Mouse (Mus musculus) ES-Bruce4 (cell line): ENCODE data around the gene Sorl1. TPM values are rescaled to one million over a fixed set of nuclear protein-coding genes. Genes with fewer than 3 reads are reported as not detected.

Experiments
- H3K27ac ChIP-seq: 2 replicates; pipeline ENCODE4 v1.5.1; 2012; ENCODE audit warnings: low read length, inconsistent platforms; ENCODE audit not compliant: insufficient read depth
- H3K27me3 ChIP-seq: 2 replicates; pipeline ENCODE4 v1.6.1; 2012; ENCODE audit warnings: mild to moderate bottlenecking, low read length, inconsistent platforms; ENCODE audit not compliant: control insufficient read depth, poor library complexity, insufficient read depth, severe bottlenecking
- H3K36me3 ChIP-seq: 2 replicates; pipeline ENCODE4 v1.6.1; 2012; ENCODE audit warnings: inconsistent platforms, mild to moderate bottlenecking, low read length, moderate library complexity; ENCODE audit not compliant: control insufficient read depth, poor library complexity, insufficient read depth, severe bottlenecking
- H3K4me1 ChIP-seq: one replicate; pipeline ENCODE4 v1.8.1; 2011; ENCODE audit warnings: low read length; ENCODE audit not compliant: control insufficient read depth, insufficient read depth
- H3K4me3 ChIP-seq: 2 replicates; pipeline ENCODE4 v1.5.1; 2011; ENCODE audit warnings: low read depth, mild to moderate bottlenecking, low read length
- H3K9ac ChIP-seq: 2 replicates; pipeline ENCODE4 v1.6.1; 2012; ENCODE audit warnings: low read depth, mild to moderate bottlenecking, inconsistent platforms; ENCODE audit not compliant: poor library complexity, severe bottlenecking
- H3K9me3 ChIP-seq: replicated peaks from 2 replicates; pipeline ENCODE4 v1.6.1; 2012; ENCODE audit warnings: mild to moderate bottlenecking, low read length, inconsistent platforms; ENCODE audit not compliant: control insufficient read depth, poor library complexity, insufficient read depth, severe bottlenecking
- CTCF ChIP-seq: IDR thresholded peaks from one replicate; pipeline ENCODE4 v1.8.1; 2011; ENCODE audit warnings: low read depth, low read length
- EP300 ChIP-seq: IDR thresholded peaks from 2 replicates; pipeline ENCODE4 v1.6.1; 2011; ENCODE audit warnings: low read depth, low read length; ENCODE audit not compliant: insufficient read depth
- POLR2A ChIP-seq: IDR thresholded peaks from one replicate; pipeline ENCODE4 v1.8.1; 2011; ENCODE audit warnings: low read length; ENCODE audit not compliant: insufficient read depth
- polyA plus RNA-seq: library from polyadenylated mRNA; stranded (reverse); fragments of >200 nt; gene quantifications from 2 replicates; pipeline ENCODE4 v1.2.4, GENCODE M21; 2011; ENCODE audit warnings: low read depth; ENCODE audit not compliant: missing spikeins, insufficient read depth, insufficient read length

Sorl1 gene
- polyA plus RNA-seq, 1 experiment, result 17.6 TPM

DNA sequence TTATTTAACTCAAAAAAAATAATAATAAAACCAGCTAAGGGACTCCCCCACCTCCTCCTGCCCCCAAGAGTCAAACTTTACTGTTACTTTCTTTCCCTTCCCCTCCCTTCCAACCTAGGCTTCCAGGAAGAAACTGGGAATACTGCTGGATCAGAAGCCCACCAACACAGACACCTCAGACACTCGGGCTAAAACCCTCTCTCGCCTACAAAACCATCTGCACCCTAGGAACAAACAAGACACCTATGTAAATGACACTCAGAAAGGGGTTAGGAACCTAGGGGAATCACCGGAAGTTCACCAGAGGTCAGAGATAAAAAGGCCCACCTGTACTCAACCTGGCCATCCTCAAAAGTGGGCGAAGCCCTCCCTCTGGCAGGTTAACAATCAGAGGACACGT, 15.0 kb downstream of the Sorl1 start:
- H3K9ac ChIP-seq, result no peak overlapping the region
- no peaks in the 10 kb centered on the region for H3K27me3 ChIP-seq
- H3K9me3 ChIP-seq, result no peaks in the 10 kb centered on the region
- no peak overlapping the region for H3K4me3 ChIP-seq
- H3K4me1 ChIP-seq, result peaks cover 11% of the 10 kb centered on the region
- H3K27ac ChIP-seq, result peak overlapping the region; percentile 51
- TF ChIP-seq EP300 (0 out of 2 replicates have a peak, but pooled peaks have one; percentile 50), CTCF (no peak), POLR2A (no peak)
- H3K36me3 ChIP-seq, result no peaks in the 10 kb centered on the region

DNA sequence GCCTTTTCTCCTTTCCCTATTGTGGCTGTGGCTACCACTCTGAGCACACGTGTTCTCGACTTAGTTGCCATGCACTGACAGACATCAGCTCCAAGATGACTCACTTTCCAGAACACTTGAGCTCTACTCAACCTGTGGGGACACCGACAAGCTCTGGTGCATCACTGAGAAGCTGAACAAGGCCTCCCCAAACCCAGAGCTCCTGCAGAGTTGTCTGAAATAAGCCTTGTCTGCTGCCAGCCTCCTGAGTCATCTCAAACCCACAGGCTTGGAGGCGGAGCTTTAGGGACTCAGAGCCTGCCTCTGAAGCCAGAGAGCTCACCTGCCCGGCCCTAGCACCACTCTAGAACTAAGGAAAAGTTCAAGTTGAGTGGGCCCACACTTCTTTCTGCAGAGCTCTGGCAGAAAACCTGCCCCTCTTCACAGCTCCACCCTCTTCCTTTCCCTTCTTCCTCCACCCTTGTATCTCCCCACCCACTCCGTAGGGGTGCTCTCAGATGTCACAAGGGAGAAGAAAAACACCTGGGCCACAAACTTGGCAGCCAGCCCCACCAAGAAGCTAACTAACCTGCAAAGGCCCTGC, 15.6 kb downstream of the Sorl1 start:
- Histone ChIP-seq H3K9me3 (no peaks in the 10 kb centered on the region), H3K9ac (0 out of 2 replicates have a peak overlapping the region, but pooled peaks have one; percentile 17), H3K4me3 (no peak overlapping the region), H3K4me1 (peaks cover 11% of the 10 kb centered on the region), H3K36me3 (no peaks in the 10 kb centered on the region), H3K27me3 (no peaks in the 10 kb centered on the region), H3K27ac (peak overlapping the region; percentile 82)
- TF ChIP-seq CTCF (no peak), POLR2A (no peak), EP300 (no peak)

DNA sequence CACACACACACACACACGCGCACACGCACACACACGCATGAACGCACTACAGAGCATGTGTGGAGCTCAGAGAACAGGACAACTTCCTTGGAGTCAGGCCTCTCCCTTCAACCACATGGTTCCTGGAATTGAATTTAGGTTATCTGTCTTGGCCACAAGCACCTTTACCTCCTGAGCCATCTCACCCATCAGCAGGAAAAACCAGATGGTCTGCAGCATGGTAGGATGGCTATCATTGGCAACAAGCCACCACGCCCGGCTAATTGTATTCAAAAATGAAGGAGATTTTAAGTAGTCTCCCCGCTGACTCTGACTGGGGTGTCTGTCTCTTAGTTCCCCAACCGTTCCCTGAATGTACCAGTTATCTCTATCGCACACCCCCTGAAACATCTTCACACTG, 17.0 kb downstream of the Sorl1 start:
- no peaks in the 10 kb centered on the region for H3K36me3 ChIP-seq
- H3K27ac ChIP-seq, result no peak overlapping the region
- TF ChIP-seq POLR2A (no peak), EP300 (no peak), CTCF (no peak)
- H3K4me1 ChIP-seq, result peaks cover 9% of the 10 kb centered on the region
- H3K9ac ChIP-seq, result no peak overlapping the region
- no peak overlapping the region for H3K4me3 ChIP-seq
- no peaks in the 10 kb centered on the region for H3K9me3 ChIP-seq
- no peaks in the 10 kb centered on the region for H3K27me3 ChIP-seq

DNA sequence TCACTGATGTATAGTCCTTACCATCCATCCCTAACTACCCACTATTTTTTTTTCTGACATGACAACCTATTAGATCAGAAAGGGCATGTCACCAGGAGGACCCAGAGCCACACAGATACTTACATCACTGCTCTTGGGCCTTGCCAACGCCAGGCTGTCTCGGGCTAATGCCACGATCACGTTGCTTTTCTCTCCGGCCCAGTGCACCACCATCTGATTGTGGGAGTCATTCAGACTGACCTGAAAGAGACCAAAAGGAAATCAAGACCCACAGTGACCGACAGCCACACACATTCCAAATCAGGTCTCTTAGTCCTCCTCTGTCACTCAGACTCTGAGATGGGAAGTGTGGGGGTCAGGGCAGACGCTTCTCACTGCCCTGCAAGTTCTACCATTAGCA, 17.8 kb downstream of the Sorl1 start:
- Histone ChIP-seq H3K4me1 (peaks cover 6% of the 10 kb centered on the region), H3K9ac (no peak overlapping the region), H3K27me3 (no peaks in the 10 kb centered on the region), H3K9me3 (no peaks in the 10 kb centered on the region), H3K36me3 (no peaks in the 10 kb centered on the region), H3K27ac (no peak overlapping the region), H3K4me3 (no peak overlapping the region)
- no peak for TF ChIP-seq POLR2A
- no peak for TF ChIP-seq EP300
- no peak for TF ChIP-seq CTCF

DNA sequence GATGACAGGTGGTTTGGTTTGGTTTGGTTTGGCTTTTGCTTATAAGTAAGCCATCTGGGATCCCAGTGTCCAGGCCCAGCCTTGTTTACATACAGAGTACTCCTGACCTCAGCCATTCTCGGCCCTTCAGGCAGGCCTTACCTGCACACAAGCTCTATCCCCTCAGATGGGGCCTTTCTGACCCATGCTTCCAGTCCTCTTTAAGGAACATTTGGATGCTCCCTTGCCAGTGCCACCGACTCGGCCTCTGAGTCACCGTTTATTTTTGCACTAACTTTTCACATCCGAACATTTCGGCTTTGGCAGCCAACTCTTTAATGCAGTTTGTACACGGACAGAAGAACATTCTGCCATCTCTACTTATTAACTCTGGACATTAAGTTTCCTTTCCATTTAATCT, 20.6 kb downstream of the Sorl1 start:
- no peak overlapping the region for H3K9ac ChIP-seq
- H3K4me3 ChIP-seq, result no peak overlapping the region
- TF ChIP-seq POLR2A, result no peak
- TF ChIP-seq CTCF, result no peak
- no peak for TF ChIP-seq EP300
- no peaks in the 10 kb centered on the region for H3K36me3 ChIP-seq
- no peaks in the 10 kb centered on the region for H3K9me3 ChIP-seq
- no peak overlapping the region for H3K27ac ChIP-seq
- no peaks in the 10 kb centered on the region for H3K27me3 ChIP-seq
- H3K4me1 ChIP-seq, result peaks cover 9% of the 10 kb centered on the region

DNA sequence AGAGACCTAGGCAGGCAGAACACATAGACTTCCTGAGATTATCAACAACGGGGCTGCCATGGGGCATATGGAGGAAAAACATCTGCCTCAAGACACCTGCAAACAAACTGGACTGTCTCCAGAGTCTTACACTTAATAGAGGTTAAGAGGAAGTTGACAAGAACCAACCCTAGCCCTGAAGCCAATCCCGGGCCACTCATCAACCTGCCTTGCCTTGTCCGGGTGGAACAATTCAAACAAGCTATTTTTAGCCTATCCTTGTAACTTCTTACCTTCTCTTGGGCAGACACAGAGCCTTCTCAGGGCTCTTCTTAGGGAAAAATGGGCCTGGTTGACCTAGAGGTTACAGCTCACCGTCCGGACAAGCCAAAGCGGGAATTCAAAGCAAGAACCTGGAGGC, 22.1 kb downstream of the Sorl1 start:
- Histone ChIP-seq H3K4me1 (peaks cover 5% of the 10 kb centered on the region), H3K27me3 (no peaks in the 10 kb centered on the region), H3K9ac (no peak overlapping the region), H3K4me3 (no peak overlapping the region), H3K9me3 (no peaks in the 10 kb centered on the region), H3K27ac (peak overlapping the region; percentile 70), H3K36me3 (no peaks in the 10 kb centered on the region)
- no peak for TF ChIP-seq CTCF
- TF ChIP-seq EP300, result 0 out of 2 replicates have a peak, but pooled peaks have one; percentile 23
